Mouse (Mus musculus) stomach, postnatal 0 days (tissue): Measurements from ENCODE around the gene Smarcad1.

Experiments used
- CTCF ChIP-seq: IDR thresholded peaks from 2 replicates; pipeline ENCODE4 v1.5.1; 2016; ENCODE audit warnings: antibody characterized with exemption, low read depth, mild to moderate bottlenecking, moderate library complexity
- EP300 ChIP-seq: optimal IDR thresholded peaks from 2 replicates; pipeline ENCODE3; 2016; ENCODE audit warnings: antibody characterized with exemption

- TF ChIP-seq CTCF (no peak), EP300 (no peak)
These were observed 30.9 kb upstream of the Smarcad1 start for GRCm38 (mm10) chr6:65011444-65011990.
